Mouse (Mus musculus): ENCODE data around the gene Plp2. TPM values are rescaled to one million over a fixed set of nuclear protein-coding genes. Genes with fewer than 3 reads are reported as not detected.
A peak's percentile ranks its signal among the peaks of the same experiment; 100 is the strongest.
"Not testable (repeated sequence)": the region's sequence is repeated elsewhere in the genome, so short reads cannot be mapped to it uniquely, and the experiment has no call there.

Gene Plp2
- total RNA-seq (2022) = 10 to 100 TPM in 2 of 4 experiments, 1 to 10 TPM in 2; 6.3 to 11.0 (median 10.2) TPM

GRCm38 (mm10) chrX:7670921-7671623 lies at the start of gene Plp2:
Plp2 (minus strand) TSS chrX:7671390.
- DNase-seq (ENCODE audit: low spot score in 2 of 2) = no peak

DNA sequence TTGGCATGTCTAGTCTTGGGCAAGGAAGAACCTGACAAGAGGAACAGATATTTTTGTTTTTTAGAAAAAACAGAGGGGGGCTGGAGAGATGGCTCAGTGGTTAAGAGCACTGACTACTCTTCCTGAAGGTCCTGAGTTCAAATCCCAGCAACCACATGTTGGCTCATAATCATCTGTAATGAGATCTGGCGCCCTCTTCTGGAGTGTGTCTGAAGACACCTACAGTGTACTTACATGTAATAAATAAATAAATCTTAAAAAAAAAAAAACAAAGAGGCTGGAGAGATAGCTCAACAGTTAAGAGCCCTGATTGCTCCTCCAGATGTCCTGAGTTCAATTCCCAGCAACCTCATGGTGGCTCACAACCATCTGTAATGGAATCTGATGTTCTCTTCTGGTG lies 44.9 kb upstream of the Plp2 start:
- DNase-seq (ENCODE audit: low spot score in 2 of 2) = not testable (repeated sequence)

DNA sequence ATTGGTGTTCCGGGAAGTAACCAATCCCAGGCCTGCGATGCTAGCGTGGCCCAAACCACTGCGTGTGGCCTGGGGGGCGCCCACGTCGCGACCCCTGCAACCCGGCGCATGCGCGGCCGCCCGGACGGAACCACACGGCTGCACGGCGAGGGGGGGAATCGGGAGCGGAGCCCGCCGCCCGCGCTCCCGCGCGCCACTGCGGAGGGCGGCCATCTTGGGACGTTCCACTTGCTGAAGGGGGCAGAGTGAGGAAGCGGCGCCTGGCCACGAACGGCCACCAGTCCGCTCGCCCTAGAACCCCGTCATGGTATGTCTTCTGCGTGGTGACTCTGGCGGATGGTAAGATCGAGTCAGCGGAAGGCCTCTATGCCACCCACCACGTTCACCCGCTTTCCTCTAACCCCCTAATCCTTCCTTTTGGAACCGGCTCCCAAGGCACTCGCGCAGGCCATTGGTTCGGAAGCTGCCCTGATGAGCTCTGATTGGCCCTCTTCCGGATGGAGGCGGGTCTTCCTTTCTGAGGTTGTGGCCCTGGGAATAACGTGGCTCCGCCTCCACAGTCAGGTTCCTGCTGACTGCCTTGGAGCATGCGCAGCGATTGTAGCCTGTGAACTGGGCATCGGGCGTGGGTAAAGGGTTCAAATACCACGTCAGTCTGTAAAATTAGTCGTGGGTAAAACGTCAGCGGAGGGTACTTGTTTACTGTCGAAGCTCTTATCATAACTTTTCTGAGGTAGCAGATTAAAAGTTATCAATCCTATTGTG lies 43.1 kb upstream of the Plp2 start, which contains the start of gene Wdr45:
TSS of gene Wdr45 (plus strand) at position 199 of the 765 bp plus-strand sequence.
- DNase-seq (ENCODE audit: low spot score in 2 of 2) = peak; percentile 78 to 95

GRCm38 (mm10) chrX:7713764-7714134 lies 42.6 kb upstream of the Plp2 start:
- DNase-seq (ENCODE audit: low spot score in 2 of 2) = not testable (repeated sequence)

DNA sequence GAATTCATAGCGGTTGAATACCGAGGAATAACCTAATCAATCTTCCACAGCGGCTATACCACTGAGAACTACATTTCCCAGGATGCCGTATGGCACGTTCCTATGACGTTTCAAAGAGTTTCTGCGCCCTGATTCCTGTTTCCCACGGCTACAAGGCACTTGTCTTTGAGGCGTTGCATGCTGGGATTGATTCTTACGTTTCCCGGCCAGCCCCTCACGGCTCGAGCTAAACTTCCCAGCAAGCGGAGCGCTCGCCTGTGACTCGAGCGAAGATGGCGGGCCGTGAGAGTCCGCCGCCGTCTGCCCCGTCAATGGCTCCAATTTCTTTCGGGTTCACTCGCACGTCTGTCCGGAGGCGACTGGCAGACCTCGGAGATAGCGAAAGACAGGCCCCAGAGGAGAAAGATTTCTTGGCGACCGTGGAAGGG lies 25.8 kb upstream of the Plp2 start, which contains the start of gene Gpkow:
TSS of gene Gpkow (plus strand) at position 178 of the 428 bp plus-strand sequence.
- peak; percentile 49 to 86 for DNase-seq (ENCODE audit: low spot score in 2 of 2)

DNA sequence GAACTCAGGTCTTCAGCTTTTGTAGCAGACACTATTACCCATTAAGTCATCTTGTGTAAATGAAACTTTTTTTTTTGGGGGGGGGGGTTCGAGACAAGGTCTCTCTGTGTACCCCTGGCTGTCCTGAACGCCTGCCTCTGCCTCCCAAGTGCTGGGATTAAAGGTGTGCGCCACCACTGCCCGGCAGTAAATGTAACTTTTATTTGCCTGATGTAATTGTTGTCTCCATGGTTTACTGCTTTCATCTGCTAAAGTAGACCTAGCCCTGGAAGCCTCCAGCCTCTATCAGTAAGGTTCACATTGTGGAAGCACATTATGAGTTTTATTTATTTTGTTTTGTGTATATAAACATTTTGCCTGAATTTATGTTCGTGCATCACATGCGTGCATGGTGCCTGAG lies 25.3 kb upstream of the Plp2 start:
- DNase-seq (ENCODE audit: low spot score in 2 of 2) = no peak

DNA sequence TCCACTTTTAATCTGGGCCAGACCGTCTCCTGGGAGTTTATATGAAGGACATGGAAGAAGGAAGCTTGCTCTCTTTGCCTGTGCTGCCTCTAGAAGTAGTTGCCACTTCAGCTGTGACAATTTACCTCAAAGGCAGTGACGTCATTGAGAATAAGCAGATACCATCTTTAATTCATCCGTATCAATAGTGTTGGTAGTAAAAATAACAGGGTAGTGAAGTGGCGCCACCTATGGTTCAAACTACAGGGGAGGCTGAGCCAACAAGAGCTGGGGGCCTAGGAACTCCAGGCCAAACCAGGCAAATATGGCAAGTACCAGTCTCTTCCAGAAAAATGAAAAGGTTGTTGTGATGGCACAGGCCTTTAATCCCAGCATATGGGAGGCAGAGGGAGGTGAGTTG lies 21.7 kb upstream of the Plp2 start:
- no peak for DNase-seq (ENCODE audit: low spot score in 2 of 2)

DNA sequence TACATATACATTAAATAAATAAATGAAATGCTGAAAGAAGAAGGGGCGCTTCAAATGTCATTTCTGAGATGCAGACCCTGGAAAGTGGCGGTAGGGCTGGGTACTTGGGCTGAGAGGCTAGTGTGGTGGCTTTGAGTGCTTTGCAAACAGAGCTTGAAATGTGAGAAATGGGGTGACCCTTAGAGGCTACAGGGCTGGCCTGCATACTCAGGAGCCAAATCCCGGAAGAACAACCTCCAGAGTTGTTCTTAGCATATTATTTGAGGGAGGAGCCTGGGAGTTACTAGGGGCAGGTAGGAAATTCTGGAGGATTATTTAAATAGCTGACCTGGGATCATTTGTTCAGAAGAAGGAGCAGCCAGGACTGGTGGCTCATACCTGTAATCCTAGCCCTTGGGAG lies 19.3 kb upstream of the Plp2 start:
- DNase-seq (ENCODE audit: low spot score in 2 of 2) = no peak

DNA sequence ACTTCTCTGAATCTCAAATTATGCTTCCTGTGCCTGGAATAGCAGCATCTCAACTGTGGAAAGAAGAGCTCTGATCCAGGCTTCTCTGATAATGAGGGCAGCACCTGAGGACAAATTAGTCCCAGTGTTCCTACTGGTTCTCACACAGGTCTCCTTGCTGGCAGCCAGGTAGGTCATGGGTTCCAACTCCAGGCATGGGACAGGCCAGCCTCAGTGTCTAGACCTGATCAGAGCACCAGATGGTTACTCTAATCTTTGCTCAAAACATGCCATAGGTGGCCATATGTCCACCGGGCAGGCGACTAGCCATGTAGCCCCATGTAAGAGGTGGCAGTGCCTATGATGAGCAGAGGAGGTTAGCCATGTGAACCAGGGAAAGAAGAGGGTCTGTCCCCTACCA lies 17.1 kb upstream of the Plp2 start:
- no peak for DNase-seq (ENCODE audit: low spot score in 2 of 2)

DNA sequence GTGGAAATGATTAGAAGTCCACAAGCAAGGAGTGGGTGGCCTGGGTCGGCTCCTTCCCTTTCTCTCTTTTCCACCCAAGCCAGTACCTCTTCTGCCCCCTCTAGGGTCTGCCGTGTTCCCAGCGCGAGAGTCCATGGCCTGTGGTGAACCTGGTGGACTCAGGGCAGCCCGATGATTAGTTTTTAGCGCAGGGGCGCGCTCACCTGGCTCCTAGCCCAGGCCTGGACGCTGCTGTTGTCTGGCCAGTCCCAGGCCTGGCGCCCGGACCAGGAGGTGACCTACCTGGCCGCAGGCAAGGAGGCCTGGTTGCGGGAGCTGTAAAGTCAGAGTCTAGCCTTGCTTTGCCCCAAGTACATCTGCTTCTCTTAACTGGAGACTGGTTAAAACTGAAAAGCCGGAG lies 9.7 kb upstream of the Plp2 start, which contains the start of gene Magix:
TSS of gene Magix (minus strand) at position 388 of the 400 bp plus-strand sequence.
- DNase-seq (ENCODE audit: low spot score in 2 of 2) = no peak

GRCm38 (mm10) chrX:7680057-7680412 lies 8.8 kb upstream of the Plp2 start:
- DNase-seq (ENCODE audit: low spot score in 2 of 2) = no peak

DNA sequence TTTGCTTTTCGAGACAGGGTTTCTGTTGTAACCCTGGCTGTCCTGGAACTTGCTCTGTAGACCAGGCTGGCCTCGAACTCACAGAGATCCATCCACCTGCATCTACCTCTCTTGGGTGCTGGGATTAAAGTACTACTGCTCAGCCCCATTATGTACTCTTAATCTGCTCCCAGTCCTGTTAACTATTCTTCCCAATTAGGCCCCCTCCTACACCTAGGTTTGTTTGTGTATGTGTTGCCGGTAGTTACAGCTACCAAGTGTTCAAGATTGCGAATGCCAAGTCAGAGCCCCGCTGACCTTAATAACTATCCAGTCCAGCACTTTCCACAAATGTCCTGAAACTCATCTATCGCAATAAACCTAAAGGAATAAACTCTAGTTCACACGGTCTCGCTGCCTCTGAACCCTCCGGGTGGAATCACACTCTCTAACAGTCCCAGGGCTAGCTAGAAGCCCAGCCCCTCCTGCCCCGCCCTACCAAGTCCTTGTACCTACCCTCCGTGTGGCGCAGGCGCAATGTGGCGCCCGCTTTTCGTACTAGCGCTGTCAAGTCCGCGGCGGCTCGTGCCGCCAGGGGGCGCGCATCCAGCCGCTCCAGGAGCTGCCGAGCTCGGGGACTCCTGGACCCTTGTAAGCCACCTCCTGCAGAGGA lies 8.3 kb upstream of the Plp2 start:
- DNase-seq (ENCODE audit: low spot score in 2 of 2) = peak; percentile 72 to 75

DNA sequence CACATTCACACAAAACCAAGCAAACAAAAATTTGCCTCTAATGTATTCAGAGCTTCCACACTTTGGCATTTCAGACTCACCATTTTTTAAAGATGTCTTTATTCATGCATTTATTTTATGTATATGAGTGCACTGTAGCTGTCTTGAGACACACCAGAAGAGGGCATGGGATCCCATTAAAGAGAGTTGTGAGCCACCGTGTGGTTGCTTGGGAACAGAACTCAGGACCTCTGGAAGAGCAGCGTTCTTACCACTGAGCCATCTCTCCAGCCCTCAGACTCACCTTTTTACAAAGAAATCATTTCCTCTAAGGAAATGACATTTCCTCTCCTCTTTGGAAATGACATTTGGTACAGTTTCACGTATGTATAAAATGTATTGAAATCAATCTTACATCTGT lies 7.8 kb upstream of the Plp2 start:
- no peak for DNase-seq (ENCODE audit: low spot score in 2 of 2)

GRCm38 (mm10) chrX:7675001-7675380 lies 3.8 kb upstream of the Plp2 start:
- DNase-seq (ENCODE audit: low spot score in 2 of 2) = no peak

DNA sequence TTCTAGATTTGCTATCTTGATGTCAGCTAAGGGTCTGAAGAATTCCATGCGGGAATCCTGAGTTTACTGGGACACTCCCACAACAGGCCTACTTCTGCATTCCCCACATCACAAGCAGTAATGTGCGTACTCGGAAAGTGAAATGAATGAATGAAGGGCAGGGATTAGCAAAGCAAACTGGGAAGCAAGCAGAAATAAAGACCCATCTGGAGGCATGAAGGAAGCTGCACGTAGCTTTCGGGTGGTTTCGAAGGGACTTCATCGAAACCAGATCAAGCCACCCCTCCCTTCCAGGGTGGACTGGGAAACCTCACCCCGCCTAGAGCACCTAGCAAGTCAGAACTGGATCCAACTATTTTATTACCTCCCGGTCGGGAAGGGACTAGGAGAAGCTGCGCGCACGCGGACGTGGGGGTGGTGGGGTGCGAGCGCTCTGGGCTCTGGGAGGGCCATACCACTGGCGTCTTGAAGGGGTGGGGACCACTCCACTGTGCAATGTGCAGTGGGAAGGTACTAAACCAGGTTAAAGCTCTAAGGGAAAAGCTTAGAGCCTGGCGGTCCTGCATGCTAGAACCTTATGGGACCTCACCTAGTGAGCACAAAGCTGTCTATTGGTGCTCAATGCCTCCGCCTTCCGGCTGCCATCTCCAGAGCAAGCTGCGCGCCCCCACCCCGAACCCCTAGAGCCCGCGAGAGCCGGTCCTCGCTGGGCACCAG lies 3.3 kb upstream of the Plp2 start:
- DNase-seq (ENCODE audit: low spot score in 2 of 2) = no peak

DNA sequence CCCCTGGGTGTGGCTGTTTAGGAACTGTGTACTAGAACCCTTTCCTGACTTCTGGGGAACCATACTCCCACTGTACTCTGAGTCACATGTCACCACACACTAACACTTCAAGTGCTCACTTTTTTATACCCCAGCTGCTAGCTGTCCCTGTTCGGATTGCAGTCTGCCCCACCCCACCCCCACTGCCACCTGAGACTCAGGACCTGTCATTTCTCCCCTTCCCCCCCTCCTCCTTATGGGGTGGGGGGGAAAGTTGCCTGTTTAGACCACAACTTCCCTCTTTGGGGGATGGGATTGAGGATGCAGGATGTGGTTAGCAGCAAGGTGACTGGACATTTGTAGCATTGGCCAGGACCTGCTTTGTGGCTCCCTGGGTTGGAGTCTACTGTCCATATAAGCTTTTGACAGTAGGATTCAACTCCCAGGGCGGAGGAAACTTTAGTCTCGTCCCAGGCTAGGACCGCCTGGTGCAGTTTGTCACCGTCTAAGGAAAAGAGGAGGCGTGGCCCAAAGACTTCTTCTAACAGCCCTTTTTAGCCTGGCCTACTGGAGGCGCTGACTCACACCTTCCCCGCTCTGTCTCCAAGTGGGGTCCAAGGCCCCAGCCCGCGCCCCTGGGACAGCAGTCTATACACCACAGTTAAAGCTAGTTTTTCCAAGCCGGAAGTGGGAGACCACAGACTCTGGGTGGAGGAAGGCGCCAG lies 2.5 kb upstream of the Plp2 start:
- no peak for DNase-seq (ENCODE audit: low spot score in 2 of 2)

DNA sequence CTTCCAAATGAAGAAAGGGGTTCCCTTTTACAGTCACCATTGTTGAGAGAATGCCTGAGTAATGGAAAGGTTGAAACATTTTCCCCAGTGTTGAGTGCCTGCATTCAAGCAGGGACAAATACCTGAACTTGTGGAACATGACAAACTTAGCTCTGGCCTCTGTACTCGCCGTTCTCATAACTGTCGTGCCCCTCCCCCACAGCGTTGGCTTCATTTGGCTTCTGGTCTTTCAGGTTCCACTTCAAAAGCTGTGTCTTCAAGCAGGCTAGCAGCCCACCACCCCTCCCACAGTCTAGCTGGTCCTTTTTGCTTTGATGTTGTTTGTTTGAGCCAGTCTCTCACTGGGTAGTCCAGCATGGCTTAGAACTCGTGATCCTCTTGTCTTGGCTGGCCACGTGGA lies 1.5 kb upstream of the Plp2 start:
- no peak for DNase-seq (ENCODE audit: low spot score in 2 of 2)

GRCm38 (mm10) chrX:7670390-7670881 lies 754 bp downstream of the Plp2 start:
- DNase-seq (ENCODE audit: low spot score in 2 of 2) = no peak

DNA sequence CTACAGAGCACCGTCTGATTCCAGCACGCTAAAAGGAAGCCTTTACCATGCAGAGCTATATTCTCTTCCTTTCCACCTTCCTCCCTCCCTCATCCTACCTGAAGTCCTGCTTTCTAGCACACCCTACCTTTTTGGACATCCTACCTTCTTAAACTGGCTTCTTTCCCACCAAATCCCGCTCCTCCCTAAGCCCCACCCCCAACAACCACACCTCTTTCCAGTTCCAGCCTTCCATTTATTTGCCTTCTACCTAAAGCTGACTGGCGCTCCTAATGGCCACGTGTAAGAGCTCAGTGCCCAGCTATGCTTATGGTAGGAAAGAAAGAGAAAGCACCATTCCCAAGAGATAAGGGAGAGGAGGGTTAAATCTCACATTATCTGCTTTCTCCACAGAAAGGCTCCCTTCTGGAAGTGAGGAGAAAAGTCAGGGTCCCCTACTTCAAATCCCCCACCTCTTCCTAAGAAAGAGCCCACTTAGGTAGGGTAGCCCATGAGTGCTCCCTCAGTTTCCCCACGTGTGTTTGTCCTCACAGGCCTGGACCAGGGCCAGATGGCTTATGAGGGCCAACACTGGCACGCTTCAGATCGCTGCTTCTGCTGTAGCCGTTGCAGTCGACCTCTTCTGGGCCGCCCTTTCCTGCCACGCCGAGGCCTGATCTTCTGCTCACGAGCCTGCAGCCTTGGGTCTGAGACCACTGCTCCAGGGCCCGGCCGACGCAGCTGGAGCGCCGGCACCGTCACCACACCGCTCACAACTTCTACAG lies 5.3 kb downstream of the Plp2 start:
- no peak for DNase-seq (ENCODE audit: low spot score in 2 of 2)

- no peak for DNase-seq (ENCODE audit: low spot score in 2 of 2)
Measured at GRCm38 (mm10) chrX:7664791-7665190, 6.4 kb downstream of the Plp2 start.
